Mouse (Mus musculus) erythroblast, embryonic 14.5 days (primary cell): Measurements from ENCODE around the gene Gspt1. TPM values are rescaled to one million over a fixed set of nuclear protein-coding genes. Genes with fewer than 3 reads are reported as not detected.
"Not testable (repeated sequence)": the region's sequence is repeated elsewhere in the genome, so short reads cannot be mapped to it uniquely, and the experiment has no call there.

Source experiments
- H3K27me3 ChIP-seq: 2 replicates; pipeline ENCODE4 v1.6.1; 2012; ENCODE audit warnings: inconsistent platforms; ENCODE audit not compliant: control insufficient read depth
- H3K36me3 ChIP-seq: 2 replicates; pipeline ENCODE4 v1.6.1; 2012; ENCODE audit warnings: mild to moderate bottlenecking, inconsistent platforms; ENCODE audit not compliant: control insufficient read depth
- H3K4me1 ChIP-seq: 2 replicates; pipeline ENCODE4 v1.6.1; 2012; ENCODE audit warnings: inconsistent platforms; ENCODE audit not compliant: control insufficient read depth
- H3K4me3 ChIP-seq: replicated peaks from 2 replicates; pipeline ENCODE3; 2012; ENCODE audit warnings: moderate library complexity, mild to moderate bottlenecking, inconsistent platforms
- H3K9me3 ChIP-seq: 2 replicates; pipeline ENCODE4 v1.6.1; 2012; ENCODE audit warnings: low read length, inconsistent platforms, mixed read lengths; ENCODE audit not compliant: control insufficient read depth
- GATA1 ChIP-seq: IDR thresholded peaks from 2 replicates; pipeline ENCODE4 v1.6.1; 2012; ENCODE audit warnings: low read length, inconsistent platforms, mixed read lengths
- TAL1 ChIP-seq: IDR thresholded peaks from 3 replicates; pipeline ENCODE4 v1.6.1; 2012; ENCODE audit warnings: low read length, inconsistent platforms, mixed read lengths
- polyA plus RNA-seq: library from polyadenylated mRNA; stranded (reverse); fragments of >175 nt; gene quantifications from 2 replicates; pipeline ENCODE4 v1.2.3, GENCODE M21; 2012

Gspt1 gene
- 7.9 and 9.5 TPM in 2 replicates for polyA plus RNA-seq

- H3K36me3 ChIP-seq: peaks cover 17% of the 10 kb centered on the region
- peak within 1 kb of the TSS; percentile 89 for H3K4me3 ChIP-seq
- TF ChIP-seq TAL1 (no peak), GATA1 (no peak)
- no peaks in the 10 kb centered on the region for H3K27me3 ChIP-seq
- H3K9me3 ChIP-seq: no peaks in the 10 kb centered on the region
- peaks cover 29% of the 10 kb centered on the region for H3K4me1 ChIP-seq
These were observed at the start of gene Gspt1 for GRCm38 (mm10) chr16:11253898-11254722. Gene Gspt1 (minus strand): TSS chr16:11254325.

DNA sequence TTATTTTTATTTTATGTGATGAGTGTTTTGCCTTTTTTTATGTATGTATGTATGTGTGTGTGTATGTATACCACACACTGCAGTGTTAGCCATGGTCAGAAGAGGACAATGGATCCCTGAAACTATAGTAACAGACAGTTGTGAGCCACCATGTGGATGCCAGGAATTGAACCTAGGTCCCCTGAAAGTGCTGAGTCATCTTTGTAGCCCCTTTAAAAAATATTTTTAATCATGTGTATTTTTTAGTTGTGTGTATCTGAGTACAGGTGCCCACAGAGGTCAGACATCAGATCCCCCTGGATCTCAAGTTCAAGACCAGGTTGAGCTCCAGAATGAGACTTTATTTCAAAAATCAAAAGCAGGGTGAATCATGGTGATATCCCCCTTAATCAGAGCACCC lies 49.6 kb upstream of the Gspt1 start:
- H3K9me3 ChIP-seq: no peaks in the 10 kb centered on the region
- no peaks in the 10 kb centered on the region for H3K36me3 ChIP-seq
- no peak overlapping the region for H3K4me3 ChIP-seq
- TF ChIP-seq TAL1 (no peak), GATA1 (no peak)
- H3K27me3 ChIP-seq: no peaks in the 10 kb centered on the region
- H3K4me1 ChIP-seq: peaks cover 5% of the 10 kb centered on the region

GRCm38 (mm10) chr16:11297700-11298099 lies 43.6 kb upstream of the Gspt1 start:
- H3K27me3 ChIP-seq, H3K4me3 ChIP-seq, H3K36me3 ChIP-seq, H3K9me3 ChIP-seq, H3K4me1 ChIP-seq: not testable (repeated sequence)

DNA sequence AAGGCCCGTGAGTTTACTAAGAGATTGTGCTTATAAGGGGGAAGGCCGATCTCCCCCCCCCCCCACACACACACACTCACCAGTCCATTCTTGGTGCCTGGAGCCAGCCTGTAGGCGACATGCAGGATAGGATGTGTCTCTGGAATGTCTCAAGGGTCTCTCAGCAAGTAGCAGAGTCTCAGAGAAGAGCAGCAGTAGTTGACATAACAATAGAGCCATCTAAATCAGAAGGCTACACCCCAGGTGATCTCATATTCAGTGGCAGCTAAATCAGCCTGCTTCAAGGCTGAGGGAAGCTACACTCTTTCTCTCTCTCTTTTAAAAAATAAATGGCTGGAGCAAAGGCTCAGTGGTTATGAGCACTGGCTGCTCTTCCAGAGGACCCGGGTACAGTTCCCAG lies 41.5 kb upstream of the Gspt1 start:
- H3K9me3 ChIP-seq, H3K27me3 ChIP-seq, H3K4me3 ChIP-seq, H3K36me3 ChIP-seq, H3K4me1 ChIP-seq: not testable (repeated sequence)

- not testable (repeated sequence) for H3K4me3 ChIP-seq, H3K36me3 ChIP-seq, H3K27me3 ChIP-seq
- peaks cover 16% of the 10 kb centered on the region for H3K9me3 ChIP-seq
- peaks cover 17% of the 10 kb centered on the region for H3K4me1 ChIP-seq
These were observed 34.7 kb upstream of the Gspt1 start for GRCm38 (mm10) chr16:11288873-11289272.

- Histone ChIP-seq H3K36me3 (no peaks in the 10 kb centered on the region), H3K9me3 (peaks cover 16% of the 10 kb centered on the region), H3K4me3 (no peak overlapping the region), H3K27me3 (no peaks in the 10 kb centered on the region), H3K4me1 (peaks cover 17% of the 10 kb centered on the region)
- no peak for TF ChIP-seq TAL1
These were observed 31.8 kb upstream of the Gspt1 start for GRCm38 (mm10) chr16:11285949-11286348.

DNA sequence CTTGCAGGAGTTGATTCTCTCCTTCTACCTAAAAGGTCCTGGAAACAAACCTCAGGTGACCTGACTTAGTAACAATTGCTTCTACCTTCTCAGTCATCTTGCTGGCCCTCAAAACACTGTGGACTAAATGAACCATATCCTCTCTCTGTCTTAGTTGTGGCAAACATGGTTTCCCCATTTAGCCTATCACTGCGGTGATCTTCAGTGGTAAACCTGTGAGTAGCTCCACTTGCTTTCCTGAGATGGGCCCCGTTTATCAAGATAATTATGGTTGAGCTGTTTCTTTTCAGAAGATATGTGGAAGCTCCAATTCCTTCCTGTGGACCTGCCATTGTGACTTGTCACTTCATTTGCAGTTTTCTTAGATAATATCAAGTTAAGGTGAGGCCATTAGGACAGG lies 30.8 kb upstream of the Gspt1 start:
- peaks cover 9% of the 10 kb centered on the region for H3K9me3 ChIP-seq
- peaks cover 17% of the 10 kb centered on the region for H3K4me1 ChIP-seq
- no peak overlapping the region for H3K4me3 ChIP-seq
- no peaks in the 10 kb centered on the region for H3K27me3 ChIP-seq
- TF ChIP-seq GATA1 (no peak), TAL1 (no peak)
- H3K36me3 ChIP-seq: no peaks in the 10 kb centered on the region

DNA sequence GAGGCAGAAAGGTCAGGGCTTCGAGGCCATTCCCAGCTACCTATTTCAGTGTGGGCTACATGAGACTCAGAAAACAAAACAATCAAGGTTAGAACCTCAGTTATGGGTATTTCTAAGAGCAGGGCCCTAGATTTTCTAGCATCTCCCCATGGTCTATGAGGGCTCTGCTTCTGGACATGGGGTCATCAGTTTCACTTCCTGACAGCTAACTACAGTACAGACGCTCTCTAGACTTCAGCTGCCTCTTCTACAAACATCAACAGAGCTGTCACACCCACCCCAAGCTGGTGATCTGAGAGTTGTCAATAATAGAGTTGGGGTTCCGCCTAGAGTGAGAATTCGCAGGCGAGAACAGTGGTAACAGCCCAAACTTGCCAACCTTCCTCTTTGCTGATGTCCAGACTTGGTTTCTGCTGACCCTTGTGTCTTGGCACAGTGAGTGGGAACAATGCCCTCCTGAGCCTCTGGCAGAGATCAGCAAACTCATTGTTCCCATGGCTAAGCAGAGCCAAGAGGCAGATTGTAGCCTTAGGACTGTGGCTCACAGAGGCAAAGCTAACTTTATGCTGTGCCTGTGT lies 28.6 kb upstream of the Gspt1 start:
- Histone ChIP-seq H3K36me3 (no peaks in the 10 kb centered on the region), H3K4me1 (peaks cover 22% of the 10 kb centered on the region), H3K4me3 (no peak overlapping the region), H3K9me3 (no peaks in the 10 kb centered on the region), H3K27me3 (no peaks in the 10 kb centered on the region)
- TF ChIP-seq TAL1 (no peak), GATA1 (no peak)

GRCm38 (mm10) chr16:11278778-11279177 lies 24.7 kb upstream of the Gspt1 start:
- H3K27me3 ChIP-seq: no peaks in the 10 kb centered on the region
- H3K4me3 ChIP-seq: no peak overlapping the region
- H3K4me1 ChIP-seq: peaks cover 9% of the 10 kb centered on the region
- TF ChIP-seq TAL1: no peak
- TF ChIP-seq GATA1: no peak
- H3K9me3 ChIP-seq: no peaks in the 10 kb centered on the region
- no peaks in the 10 kb centered on the region for H3K36me3 ChIP-seq

- Histone ChIP-seq H3K36me3 (no peaks in the 10 kb centered on the region), H3K4me3 (no peak overlapping the region), H3K4me1 (peaks cover 9% of the 10 kb centered on the region), H3K27me3 (no peaks in the 10 kb centered on the region), H3K9me3 (no peaks in the 10 kb centered on the region)
- TF ChIP-seq TAL1 (no peak), GATA1 (no peak)
These were observed 22.8 kb upstream of the Gspt1 start for GRCm38 (mm10) chr16:11276888-11277287.
